Mouse (Mus musculus): ENCODE results near the gene Prr19. TPM values are rescaled to one million over a fixed set of nuclear protein-coding genes. Genes with fewer than 3 reads are reported as not detected.
"Not testable (repeated sequence)": the region's sequence is repeated elsewhere in the genome, so short reads cannot be mapped to it uniquely, and the experiment has no call there.

The Prr19 gene
- polyA plus RNA-seq, 1 experiment from 2014 or later: 0.56 TPM

DNA sequence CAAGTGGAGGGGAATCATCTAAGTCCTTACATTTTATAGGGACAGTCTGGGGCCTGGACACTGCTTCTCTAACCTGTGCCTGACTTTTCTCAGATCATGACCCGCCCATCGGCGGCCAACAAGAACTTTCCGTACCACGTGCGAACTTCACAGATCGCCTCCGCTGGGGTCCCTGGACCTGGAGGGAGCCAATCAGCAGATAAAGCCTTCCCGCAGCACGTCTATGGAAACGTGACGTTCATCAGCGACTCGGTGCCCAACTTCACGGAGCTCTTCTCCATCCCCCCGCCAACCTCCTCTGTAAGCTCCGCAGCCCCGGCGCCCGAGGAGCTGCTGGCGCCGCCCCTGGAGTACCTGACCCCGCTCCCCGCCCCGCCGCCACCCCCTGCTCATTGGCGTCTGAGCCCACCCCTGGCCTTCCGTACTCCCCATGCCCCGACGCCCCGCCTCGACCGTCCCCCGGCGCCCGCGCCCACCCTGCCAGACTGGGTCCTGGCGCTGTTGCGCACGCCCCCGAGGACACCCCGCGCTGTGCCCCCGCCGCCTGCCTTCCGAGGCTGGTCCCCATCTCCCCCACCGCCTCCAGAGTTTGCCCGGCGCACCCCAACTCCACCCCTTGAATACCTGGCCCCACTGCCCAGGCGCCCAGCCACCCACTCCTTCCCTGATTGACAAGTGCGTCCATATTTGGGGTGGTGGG is 13.5 kb downstream of the Prr19 start:
- ATAC-seq: no peak
- Histone ChIP-seq H3K27ac (ENCODE audit: low read length) (no peak overlapping the region), H3K9me3 (ENCODE audit: control insufficient read depth, low read length) (no peaks in the 10 kb centered on the region), H3K27me3 (replicated peaks; ENCODE audit: control insufficient read depth, insufficient read depth, low read length) (peaks cover 41% of the 10 kb centered on the region), H3K9ac (ENCODE audit: low read depth, low read length) (0 out of 2 replicates have a peak overlapping the region, but pooled peaks have one; percentile 62), H3K4me1 (ENCODE audit: control insufficient read depth, insufficient read depth, low read length) (peaks cover 22% of the 10 kb centered on the region), H3K36me3 (ENCODE audit: control insufficient read depth, insufficient read depth, low read length) (no peaks in the 10 kb centered on the region), H3K4me2 (ENCODE audit: low read depth, low read length) (peak overlapping the region; percentile 84), H3K4me3 (ENCODE audit: low read length) (peak overlapping the region; percentile 51)
- WGBS: 3% methylated on average over 44 of the region's 51 CpGs

DNA sequence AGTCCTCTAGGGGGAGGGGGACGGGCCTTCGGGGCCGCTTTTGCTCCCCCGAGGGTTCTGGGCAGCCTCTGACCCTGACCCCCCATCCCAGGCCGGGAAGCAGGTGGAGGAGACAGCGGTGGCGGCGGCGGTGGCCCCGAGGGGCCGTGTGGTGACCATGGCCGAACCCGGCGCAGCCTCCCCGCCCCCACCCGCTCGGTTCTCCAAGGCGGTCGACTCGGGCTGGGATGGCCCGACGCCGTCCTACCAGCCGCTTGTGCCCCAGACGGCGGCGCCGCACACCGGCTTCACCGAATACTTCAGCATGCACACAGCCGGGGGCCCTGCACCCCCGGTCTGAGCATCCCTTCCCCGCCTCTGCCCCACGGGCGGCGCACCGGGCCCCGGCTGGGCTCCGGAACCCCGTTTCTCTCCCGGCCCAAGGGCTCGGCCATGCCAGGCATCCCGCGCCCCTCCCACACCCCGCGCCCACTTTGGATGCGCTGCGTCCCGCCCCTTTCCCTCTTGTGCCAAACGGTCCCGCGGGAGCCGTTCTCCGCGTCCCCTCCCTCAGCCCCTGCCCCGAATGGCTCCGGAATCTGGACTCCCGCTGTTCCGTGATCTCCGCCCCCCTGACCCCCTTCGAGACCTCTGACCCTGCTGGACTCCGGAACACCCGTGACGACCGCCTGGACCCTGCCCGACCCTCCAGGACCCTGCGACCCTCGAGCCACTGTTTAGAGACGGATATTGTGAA is 14.3 kb downstream of the Prr19 start:
- 1% methylated on average over 55 of the region's 69 CpGs for WGBS
- H3K27me3 ChIP-seq (replicated peaks; ENCODE audit: control insufficient read depth, insufficient read depth, low read length): peaks cover 41% of the 10 kb centered on the region
- no peaks in the 10 kb centered on the region for H3K9me3 ChIP-seq (ENCODE audit: control insufficient read depth, low read length)
- peak overlapping the region; percentile 62 for H3K9ac ChIP-seq (ENCODE audit: low read depth, low read length)
- no peaks in the 10 kb centered on the region for H3K36me3 ChIP-seq (ENCODE audit: control insufficient read depth, insufficient read depth, low read length)
- H3K4me1 ChIP-seq (ENCODE audit: control insufficient read depth, insufficient read depth, low read length): peaks cover 22% of the 10 kb centered on the region
- no peak for ATAC-seq
- no peak overlapping the region for H3K27ac ChIP-seq (ENCODE audit: low read length)
- H3K4me2 ChIP-seq (ENCODE audit: low read depth, low read length): peak overlapping the region; percentile 84
- H3K4me3 ChIP-seq (ENCODE audit: low read length): peak overlapping the region; percentile 51

DNA sequence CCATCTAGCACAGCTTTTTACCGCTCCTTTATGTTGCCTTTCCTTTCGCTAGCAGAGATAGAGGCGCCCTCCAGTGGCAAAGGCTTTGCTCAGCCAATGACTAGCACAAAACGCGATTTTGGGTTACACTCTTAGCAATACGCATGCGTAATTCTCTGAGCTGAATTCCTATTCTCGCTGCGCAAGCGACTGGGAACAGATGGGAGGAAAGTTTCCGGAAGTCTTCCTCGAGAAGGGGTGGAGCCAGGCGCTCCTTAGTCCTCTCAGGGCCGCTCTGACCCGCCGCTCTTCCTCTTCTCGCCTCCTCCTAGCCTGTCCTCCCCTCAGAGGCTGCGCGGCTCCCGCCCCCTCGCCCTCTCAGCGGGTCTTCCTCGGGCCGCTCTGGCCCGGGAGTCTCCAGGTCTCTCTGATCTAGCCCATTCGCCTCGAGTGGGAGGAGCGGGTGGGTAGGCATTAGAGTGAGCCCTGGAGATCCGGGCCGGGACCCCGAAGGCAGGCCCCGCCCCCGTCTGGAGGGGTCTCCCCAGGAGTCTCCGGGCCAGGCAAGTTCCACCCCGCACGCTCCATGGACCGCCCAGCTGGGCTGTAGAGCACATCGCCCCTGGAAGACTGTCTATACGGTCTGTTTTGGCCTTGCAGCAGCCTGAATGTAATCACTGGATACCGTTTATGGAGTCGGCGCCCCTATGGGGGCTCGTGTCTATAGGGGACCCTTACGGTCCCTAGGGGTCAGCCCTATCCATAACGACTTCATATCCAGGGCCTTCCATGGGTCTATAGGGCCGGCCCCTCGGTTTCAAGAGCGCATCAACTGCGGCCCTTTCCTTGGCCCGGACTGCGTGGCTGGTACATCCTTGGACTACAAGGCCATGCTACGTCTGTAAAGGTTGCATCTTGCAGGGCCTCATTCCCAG is 15.6 kb downstream of the Prr19 start, which contains the start of gene Megf8:
Gene Megf8, plus strand, starts transcription at position 633 of the 914 bp plus-strand sequence.
- H3K9me3 ChIP-seq (ENCODE audit: control insufficient read depth, low read length): no peaks in the 10 kb centered on the region
- H3K27me3 ChIP-seq (replicated peaks; ENCODE audit: control insufficient read depth, insufficient read depth, low read length): peaks cover 33% of the 10 kb centered on the region
- no peaks in the 10 kb centered on the region for H3K36me3 ChIP-seq (ENCODE audit: control insufficient read depth, insufficient read depth, low read length)
- peak within 1 kb of the TSS; percentile 60 for H3K4me3 ChIP-seq (ENCODE audit: low read length)
- ATAC-seq: peak; percentile 98
- 1% methylated on average over 52 of the region's 52 CpGs for WGBS
- H3K9ac ChIP-seq (ENCODE audit: low read depth, low read length): peak within 1 kb of the TSS; percentile 84
- peak within 1 kb of the TSS; percentile 93 for H3K4me2 ChIP-seq (ENCODE audit: low read depth, low read length)
- peaks cover 27% of the 10 kb centered on the region for H3K4me1 ChIP-seq (ENCODE audit: control insufficient read depth, insufficient read depth, low read length)
- peak within 1 kb of the TSS; percentile 67 for H3K27ac ChIP-seq (ENCODE audit: low read length)

DNA sequence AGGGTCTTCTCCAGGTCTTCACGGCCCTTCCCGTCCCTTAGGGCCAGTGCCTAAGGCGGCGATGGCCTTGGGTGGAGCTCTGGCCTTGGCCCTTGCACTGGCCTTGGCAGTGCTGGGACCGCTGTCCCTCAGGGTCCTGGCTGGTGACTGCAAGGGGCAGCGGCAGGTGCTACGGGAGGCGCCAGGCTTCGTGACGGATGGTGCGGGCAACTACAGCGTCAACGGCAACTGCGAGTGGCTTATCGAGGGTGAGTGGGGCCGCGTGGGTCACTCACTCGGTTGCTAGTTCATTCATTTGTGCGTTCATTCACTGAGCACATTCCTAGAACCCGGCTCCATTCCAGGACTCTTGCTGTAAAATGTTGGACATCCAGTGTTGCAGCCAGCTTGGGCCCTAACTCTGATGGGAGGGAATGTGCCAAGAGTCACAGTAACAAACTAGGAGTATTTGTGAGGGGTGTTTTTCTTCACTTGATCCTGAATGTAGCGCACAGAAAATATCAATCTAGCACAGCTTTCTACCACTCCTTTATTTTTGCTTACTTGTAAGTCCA is 16.3 kb downstream of the Prr19 start:
- Histone ChIP-seq H3K4me1 (ENCODE audit: control insufficient read depth, insufficient read depth, low read length) (peaks cover 28% of the 10 kb centered on the region), H3K36me3 (ENCODE audit: control insufficient read depth, insufficient read depth, low read length) (no peaks in the 10 kb centered on the region), H3K4me3 (ENCODE audit: low read length) (peak overlapping the region; percentile 60), H3K9me3 (ENCODE audit: control insufficient read depth, low read length) (no peaks in the 10 kb centered on the region), H3K27ac (ENCODE audit: low read length) (peak overlapping the region; percentile 67), H3K9ac (ENCODE audit: low read depth, low read length) (peak overlapping the region; percentile 84), H3K27me3 (replicated peaks; ENCODE audit: control insufficient read depth, insufficient read depth, low read length) (peaks cover 31% of the 10 kb centered on the region), H3K4me2 (ENCODE audit: low read depth, low read length) (peak overlapping the region; percentile 93)
- no peak for ATAC-seq
- 14% methylated on average over 21 of the region's 21 CpGs for WGBS

DNA sequence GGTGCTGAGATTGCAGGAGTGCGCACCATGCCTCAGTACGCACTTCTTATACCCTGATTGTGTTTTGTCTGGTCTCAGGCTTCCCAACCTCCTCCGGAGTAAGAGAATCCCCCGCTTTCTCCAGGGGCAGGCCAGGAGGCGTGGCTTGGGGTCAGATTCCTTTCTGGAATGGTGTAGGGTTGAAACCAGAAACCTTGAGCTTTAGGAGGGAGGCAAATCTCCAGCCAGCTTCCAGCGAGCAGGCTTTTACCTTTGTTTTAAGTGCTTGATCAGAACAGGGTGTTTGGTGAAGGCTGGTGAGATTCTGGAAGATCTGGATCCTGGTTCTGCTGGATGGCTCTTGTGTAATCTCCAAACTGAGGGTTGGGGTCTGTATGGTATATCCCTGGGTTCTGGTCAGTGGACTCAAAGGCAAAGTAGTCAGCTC is 20.9 kb downstream of the Prr19 start:
- Histone ChIP-seq H3K4me2 (ENCODE audit: low read depth, low read length) (peak overlapping the region; percentile 3; the same call in 1 of the 2 replicates), H3K36me3 (ENCODE audit: control insufficient read depth, insufficient read depth, low read length) (no peaks in the 10 kb centered on the region), H3K9ac (ENCODE audit: low read depth, low read length) (no peak overlapping the region), H3K27ac (ENCODE audit: low read length) (peak overlapping the region; percentile 81; the same call in 1 of the 2 replicates), H3K9me3 (ENCODE audit: control insufficient read depth, low read length) (no peaks in the 10 kb centered on the region), H3K4me3 (ENCODE audit: low read length) (no peak overlapping the region), H3K4me1 (ENCODE audit: control insufficient read depth, insufficient read depth, low read length) (peaks cover 13% of the 10 kb centered on the region), H3K27me3 (replicated peaks; ENCODE audit: control insufficient read depth, insufficient read depth, low read length) (no peaks in the 10 kb centered on the region)
- peak; percentile 80 for ATAC-seq
- 16% methylated on average over 6 of the region's 6 CpGs for WGBS

DNA sequence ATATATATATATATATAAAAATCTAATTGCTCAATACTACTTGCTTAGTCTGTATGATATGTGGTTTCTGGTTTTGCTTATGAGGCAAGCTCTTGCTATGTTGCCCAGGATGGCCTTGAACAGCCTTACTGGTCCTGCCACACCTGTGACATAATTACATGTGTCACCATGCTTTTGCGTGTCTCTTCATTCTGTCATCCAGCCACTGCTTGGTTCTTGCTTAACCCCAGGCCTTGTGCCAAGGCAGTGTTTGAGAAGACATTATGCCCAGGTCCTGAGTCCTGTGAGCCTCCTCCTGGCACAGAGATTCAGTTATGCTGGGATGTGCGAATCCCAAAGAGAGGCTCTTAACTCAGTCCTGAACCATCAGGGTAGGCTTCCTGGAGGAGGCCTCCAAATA is 22.0 kb downstream of the Prr19 start:
- Histone ChIP-seq H3K4me2 (ENCODE audit: low read depth, low read length) (no peak overlapping the region), H3K9ac (ENCODE audit: low read depth, low read length) (no peak overlapping the region), H3K4me3 (ENCODE audit: low read length) (no peak overlapping the region), H3K36me3 (ENCODE audit: control insufficient read depth, insufficient read depth, low read length) (no peaks in the 10 kb centered on the region), H3K9me3 (ENCODE audit: control insufficient read depth, low read length) (no peaks in the 10 kb centered on the region), H3K27ac (ENCODE audit: low read length) (no peak overlapping the region), H3K27me3 (replicated peaks; ENCODE audit: control insufficient read depth, insufficient read depth, low read length) (no peaks in the 10 kb centered on the region), H3K4me1 (ENCODE audit: control insufficient read depth, insufficient read depth, low read length) (peaks cover 6% of the 10 kb centered on the region)
- no peak for ATAC-seq
- WGBS: 95% methylated on average over 2 of the region's 2 CpGs

DNA sequence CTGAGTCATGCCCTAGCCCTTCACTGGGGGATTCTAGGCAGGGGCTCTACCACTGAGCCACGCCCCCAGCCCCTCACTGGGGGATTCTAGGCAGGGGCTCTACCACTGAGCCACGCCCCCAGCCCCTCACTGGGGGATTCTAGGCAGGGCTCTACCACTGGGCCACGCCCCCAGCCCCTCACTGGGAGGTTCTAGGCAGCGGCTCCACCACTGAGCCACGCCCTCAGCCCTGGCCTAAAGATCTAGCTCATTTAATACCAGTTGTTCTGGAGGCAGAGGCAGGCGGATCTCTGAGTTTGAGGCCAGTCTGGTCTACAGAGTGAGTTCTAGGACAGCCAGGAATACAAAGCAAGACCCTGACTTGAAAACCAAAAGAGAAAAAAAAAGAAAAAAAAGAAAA is 24.2 kb downstream of the Prr19 start:
- ATAC-seq; H3K36me3 ChIP-seq (ENCODE audit: control insufficient read depth, insufficient read depth, low read length); H3K27ac ChIP-seq (ENCODE audit: low read length); H3K4me2 ChIP-seq (ENCODE audit: low read depth, low read length); H3K9me3 ChIP-seq (ENCODE audit: control insufficient read depth, low read length); H3K4me1 ChIP-seq (ENCODE audit: control insufficient read depth, insufficient read depth, low read length); H3K9ac ChIP-seq (ENCODE audit: low read depth, low read length); H3K27me3 ChIP-seq (replicated peaks; ENCODE audit: control insufficient read depth, insufficient read depth, low read length); H3K4me3 ChIP-seq (ENCODE audit: low read length): not testable (repeated sequence)
- WGBS: 88% methylated on average over 4 of the region's 6 CpGs

DNA sequence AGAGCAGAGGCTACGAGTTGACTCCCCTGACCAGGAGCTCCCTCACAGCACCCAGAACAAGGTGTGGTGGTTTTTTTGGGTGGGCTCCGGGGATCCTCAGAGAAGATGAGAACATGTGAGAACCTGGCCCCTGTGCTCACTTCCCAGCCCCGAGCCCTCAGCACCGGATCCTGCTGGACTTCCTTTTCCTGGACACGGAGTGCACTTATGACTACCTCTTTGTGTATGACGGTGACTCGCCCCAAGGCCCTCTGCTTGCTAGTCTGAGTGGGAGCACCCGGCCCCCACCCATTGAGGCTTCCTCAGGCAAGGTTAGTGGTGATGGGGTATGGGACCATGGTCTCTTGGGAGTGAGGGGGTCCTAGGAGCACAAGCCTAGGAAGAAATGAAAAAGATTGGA is 25.0 kb downstream of the Prr19 start:
- H3K27me3 ChIP-seq (replicated peaks; ENCODE audit: control insufficient read depth, insufficient read depth, low read length): no peaks in the 10 kb centered on the region
- H3K9me3 ChIP-seq (ENCODE audit: control insufficient read depth, low read length): no peaks in the 10 kb centered on the region
- H3K4me1 ChIP-seq (ENCODE audit: control insufficient read depth, insufficient read depth, low read length): peaks cover 6% of the 10 kb centered on the region
- no peak overlapping the region for H3K9ac ChIP-seq (ENCODE audit: low read depth, low read length)
- ATAC-seq: no peak
- H3K36me3 ChIP-seq (ENCODE audit: control insufficient read depth, insufficient read depth, low read length): peaks cover 6% of the 10 kb centered on the region; the same call in 1 of the 2 replicates
- H3K4me3 ChIP-seq (ENCODE audit: low read length): no peak overlapping the region
- H3K27ac ChIP-seq (ENCODE audit: low read length): no peak overlapping the region
- 78% methylated on average over 8 of the region's 8 CpGs for WGBS
- H3K4me2 ChIP-seq (ENCODE audit: low read depth, low read length): no peak overlapping the region

Measured in intestine, embryonic 16.5 days (tissue).